Mouse (Mus musculus): ENCODE measurements around the gene Ubox5.
A peak's percentile ranks its signal among the peaks of the same experiment; 100 is the strongest.

The Ubox5 gene

GRCm38 (mm10) chr2:130576564-130576963, 53.3 kb downstream of the Ubox5 start:
- DNase-seq: peak; percentile 68

- no peak for DNase-seq
These were observed 54.0 kb downstream of the Ubox5 start, which contains the start of gene Oxt for GRCm38 (mm10) chr2:130575873-130576272. Gene Oxt (plus strand): TSS chr2:130576173.

GRCm38 (mm10) chr2:130574960-130575359, 54.9 kb downstream of the Ubox5 start:
- no peak for DNase-seq

GRCm38 (mm10) chr2:130569926-130570325, 59.9 kb downstream of the Ubox5 start:
- no peak for DNase-seq

GRCm38 (mm10) chr2:130568921-130569320, 60.9 kb downstream of the Ubox5 start:
- DNase-seq: no peak

- DNase-seq: no peak
These were observed 64.9 kb downstream of the Ubox5 start for GRCm38 (mm10) chr2:130564983-130565382.

GRCm38 (mm10) chr2:130564063-130564462, 65.8 kb downstream of the Ubox5 start:
- no peak for DNase-seq

GRCm38 (mm10) chr2:130563212-130564055, 66.4 kb downstream of the Ubox5 start, which contains the start of gene Mrps26:
Gene Mrps26 (plus strand): TSS chr2:130563742.
- DNase-seq: peak; percentile 98

- DNase-seq: no peak
These were observed 71.8 kb downstream of the Ubox5 start for GRCm38 (mm10) chr2:130558015-130558414.

- no peak for DNase-seq
These were observed 72.4 kb downstream of the Ubox5 start for GRCm38 (mm10) chr2:130557462-130557861.

- DNase-seq: no peak
These were observed 73.5 kb downstream of the Ubox5 start for GRCm38 (mm10) chr2:130556292-130556691.

GRCm38 (mm10) chr2:130554841-130555240, 75.0 kb downstream of the Ubox5 start:
- no peak for DNase-seq

GRCm38 (mm10) chr2:130546957-130547356, 82.9 kb downstream of the Ubox5 start:
- no peak for DNase-seq

GRCm38 (mm10) chr2:130540266-130540665, 89.6 kb downstream of the Ubox5 start:
- DNase-seq: no peak

All from retina, postnatal 1 day (tissue).